Mouse (Mus musculus) Patski (cell line): Measurements from ENCODE around the gene Wdr89. TPM values are rescaled to one million over a fixed set of nuclear protein-coding genes. Genes with fewer than 3 reads are reported as not detected.

Experiments used
- ATAC-seq: fragments of 100-300 bp; one replicate; pipeline ENCODE4 v1.8.0; 2021
- CTCF ChIA-PET: fragments of 350-600 bp; sonication (Branson Sonifier 250); formaldehyde crosslinking; loops from one replicate; lab custom pipeline; 2022; ENCODE audit warnings: inconsistent platforms; lab: Charles Lee
- POLR2A ChIA-PET: fragments of 350-600 bp; sonication (Branson Sonifier 250); formaldehyde crosslinking; loops from one replicate; lab custom pipeline; 2022; ENCODE audit warnings: antibody characterized with exemption, inconsistent platforms; lab: Charles Lee
- DNase-seq: peaks from one replicate; pipeline ENCODE4 v3.0.0-alpha.2; 2011; ENCODE audit warnings: low read depth, low spot score
- H3K27me3 ChIP-seq: fragments of 371-371 bp; one replicate; pipeline ENCODE4 v1.5.1; 2021
- CTCF ChIP-seq: fragments of 100-300 bp; IDR thresholded peaks from one replicate; pipeline ENCODE4 v1.5.1; 2021
- in situ Hi-C: fragments of 300-500 bp; cut with MboI; formaldehyde crosslinking; loops from 3 replicates; pipeline ENCODE4 v1.11.1; 2018; ENCODE audit warnings: low pct_unique_long_range_greater_than_20kb, mixed read lengths
- polyA plus RNA-seq: library from polyadenylated mRNA; unstranded; gene quantifications from one replicate; pipeline ENCODE4 v1.2.3, GENCODE M21; 2021

Gene Wdr89
- polyA plus RNA-seq, 1 experiment from 2014 or later: 21.5 TPM

DNA sequence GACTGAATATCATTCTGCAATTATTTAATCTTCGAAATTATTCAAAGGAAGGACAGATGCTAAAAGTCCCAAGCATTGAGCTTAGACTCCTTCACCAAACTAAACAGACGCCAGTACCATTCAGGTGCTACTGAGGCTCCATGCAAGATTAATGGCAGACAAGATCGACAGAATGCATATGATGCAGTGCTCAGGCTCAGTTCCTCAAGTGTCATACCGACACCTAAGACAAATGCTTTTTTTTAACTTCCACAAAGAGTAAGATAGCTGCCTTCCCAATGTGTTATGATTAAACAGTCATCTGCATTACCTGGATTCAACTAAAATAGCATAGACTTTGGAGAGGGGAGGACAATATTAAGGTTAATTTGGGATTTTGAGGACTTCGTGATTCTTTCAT is 74.9 kb downstream of the Wdr89 start:
- in situ Hi-C loops: no loop called here
- TF ChIP-seq CTCF: no peak
- DNase-seq (no peak), ATAC-seq (no peak)
- POLR2A ChIA-PET: no interaction called here
- CTCF ChIA-PET: interaction anchor here (0.8 to 1.2 kb wide), 2 partner anchors 8 to 25 kb away, joined by 3 read pairs; no protein-coding TSS in a partner anchor
- H3K27me3 ChIP-seq: no peaks in the 10 kb centered on the region

GRCm38 (mm10) chr12:75593817-75594216 is 75.5 kb downstream of the Wdr89 start:
- TF ChIP-seq CTCF: no peak
- no peak for ATAC-seq
- CTCF ChIA-PET: no interaction called here

DNA sequence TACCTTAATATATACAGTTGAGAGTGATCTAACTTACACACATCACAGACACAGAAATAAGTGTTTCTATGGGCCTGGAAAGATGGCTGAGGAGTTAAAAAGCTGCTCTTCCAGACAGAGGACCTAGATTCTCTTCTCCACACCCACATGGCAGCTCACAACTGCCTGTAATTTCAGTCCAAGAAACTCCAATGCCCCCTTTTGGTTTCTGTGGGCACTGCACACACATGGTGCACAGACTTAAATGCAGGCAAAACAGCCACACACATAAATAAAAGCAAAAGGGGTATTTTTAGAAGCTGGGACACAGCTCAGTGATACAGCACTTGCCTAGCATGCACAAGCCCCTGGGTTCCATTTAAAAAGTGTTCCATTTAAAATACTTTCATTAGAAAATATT is 81.8 kb downstream of the Wdr89 start:
- ChIA-PET CTCF (interaction anchor here (0.7 to 1.8 kb wide), 4 partner anchors 9 to 65 kb away, joined by 3 to 9 read pairs (median 4); partner anchors contain the start of gene Ppp2r5e), POLR2A (no interaction called here)
- no peak for DNase-seq
- ATAC-seq: no peak
- in situ Hi-C loops: no loop called here
- no peak for TF ChIP-seq CTCF
- H3K27me3 ChIP-seq: no peaks in the 10 kb centered on the region

More at GRCm38 (mm10) chr12:75593817-75594216, 75.5 kb downstream of the Wdr89 start:
- no peaks in the 10 kb centered on the region for H3K27me3 ChIP-seq
- DNase-seq: no peak
- POLR2A ChIA-PET: no interaction called here
- in situ Hi-C loops: no loop called here

- H3K27me3 ChIP-seq: no peaks in the 10 kb centered on the region
- DNase-seq (no peak), ATAC-seq (no peak)
- CTCF ChIA-PET: no interaction called here
- TF ChIP-seq CTCF: no peak
- in situ Hi-C loops: no loop called here
- POLR2A ChIA-PET: interaction anchor here (0.7 kb wide), 1 partner anchor 79 kb away, joined by 4 read pairs; no protein-coding TSS in a partner anchor
These were observed 85.6 kb downstream of the Wdr89 start for GRCm38 (mm10) chr12:75583776-75584175.

Other genes starting within 250 kb of the Wdr89 start
- 51.4 TPM for gene Ppp2r5e, start 73.3 kb downstream of the Wdr89 start, polyA plus RNA-seq
- gene Sgpp1, start 66.2 kb upstream of the Wdr89 start, polyA plus RNA-seq: 10.5 TPM
- gene Syne2, start 148.6 kb upstream of the Wdr89 start, polyA plus RNA-seq: 86.9 TPM